Mouse (Mus musculus) CH12.LX (cell line): ENCODE results near the gene Ppp4c. TPM values are rescaled to one million over a fixed set of nuclear protein-coding genes. Genes with fewer than 3 reads are reported as not detected.

Experiments
- DNase-seq: peaks from one replicate; pipeline ENCODE4 v3.0.0-alpha.2; 2013; ENCODE audit errors: extremely low read depth
- H3K27ac ChIP-seq: 2 replicates; pipeline ENCODE4 v1.5.1; 2012; ENCODE audit warnings: low read depth, mild to moderate bottlenecking, control low read depth, moderate library complexity; ENCODE audit not compliant: insufficient read depth
- H3K27me3 ChIP-seq: replicated peaks from 2 replicates; pipeline ENCODE3; 2012; ENCODE audit warnings: inconsistent platforms
- H3K36me3 ChIP-seq, 2 experiments: replicated peaks in 1 of 2; 2 replicates each; pipeline versions ENCODE3 to v1.6.1; 2012; ENCODE audit warnings: inconsistent platforms in 1 of 2, low read length in 1 of 2, mild to moderate bottlenecking in 1 of 2, mixed read lengths in 1 of 2, moderate library complexity in 1 of 2; ENCODE audit not compliant: control insufficient read depth in 1 of 2, insufficient read depth in 1 of 2
- H3K4me1 ChIP-seq, 2 experiments: 2 replicates each; pipeline ENCODE4 v1.6.1; 2012; ENCODE audit warnings: inconsistent platforms in 1 of 2, moderate library complexity in 1 of 2; ENCODE audit not compliant: insufficient read depth in 2 of 2, control insufficient read depth in 1 of 2
- H3K4me2 ChIP-seq: 2 replicates; pipeline ENCODE4 v1.6.1; 2012; ENCODE audit warnings: low read depth, mild to moderate bottlenecking, control low read depth; ENCODE audit not compliant: poor library complexity, insufficient read depth, severe bottlenecking
- H3K4me3 ChIP-seq, 3 experiments: fragments of 150-350 bp in 1 of 3; sonication (generic) in 1 of 3; replicated peaks in 1 of 3; 2 replicates each; pipeline versions ENCODE3 to v1.5.1; 2011 to 2012; ENCODE audit warnings: low read depth in 2 of 3, low read length in 2 of 3, mild to moderate bottlenecking in 2 of 3, moderate library complexity in 2 of 3, control low read depth in 1 of 3, improper control_type of control experiment in 1 of 3, inconsistent platforms in 1 of 3, mixed read lengths in 1 of 3; ENCODE audit not compliant: poor library complexity in 1 of 3
- H3K79me2 ChIP-seq: replicated peaks from 2 replicates; pipeline ENCODE4 v1.6.1; 2012; ENCODE audit warnings: mild to moderate bottlenecking, moderate library complexity; ENCODE audit not compliant: control insufficient read depth, poor library complexity, insufficient read depth, severe bottlenecking; ENCODE audit errors: extremely low read depth
- H3K9ac ChIP-seq: 2 replicates; pipeline ENCODE4 v1.6.1; 2012; ENCODE audit warnings: low read depth, mild to moderate bottlenecking, control low read depth, moderate library complexity; ENCODE audit not compliant: insufficient read depth
- H3K9me3 ChIP-seq: replicated peaks from 2 replicates; pipeline ENCODE3; 2012; ENCODE audit warnings: low read length, inconsistent platforms, mixed read lengths
- BHLHE40 ChIP-seq: IDR thresholded peaks from 2 replicates; pipeline ENCODE4 v1.6.1; 2011; ENCODE audit warnings: mild to moderate bottlenecking, low read depth, low read length, improper control_type of control experiment
- JUND ChIP-seq: conservative IDR thresholded peaks from 2 replicates; pipeline ENCODE4 v1.6.1; 2011; ENCODE audit warnings: low read depth, low read length, improper control_type of control experiment
- MAFK ChIP-seq: IDR thresholded peaks from 2 replicates; pipeline ENCODE4 v1.6.1; 2011; ENCODE audit warnings: low read length, improper control_type of control experiment; ENCODE audit not compliant: insufficient replicate concordance
- MAZ ChIP-seq: IDR thresholded peaks from 2 replicates; pipeline ENCODE4 v1.6.1; 2012; ENCODE audit warnings: low read depth, mild to moderate bottlenecking, inconsistent platforms, low read length, improper control_type of control experiment, moderate library complexity
- MEF2A ChIP-seq: IDR thresholded peaks from 2 replicates; pipeline ENCODE4 v1.6.1; 2014; ENCODE audit warnings: low read depth, mild to moderate bottlenecking, inconsistent platforms, low read length, improper control_type of control experiment, borderline replicate concordance
- NELFE ChIP-seq: IDR thresholded peaks from 2 replicates; pipeline ENCODE4 v1.6.1; 2011; ENCODE audit warnings: low read depth, low read length, improper control_type of control experiment
- POLR2AphosphoS2 ChIP-seq: IDR thresholded peaks from 2 replicates; pipeline ENCODE4 v1.6.1; 2011; ENCODE audit warnings: low read depth, low read length, improper control_type of control experiment
- RCOR1 ChIP-seq: conservative IDR thresholded peaks from 2 replicates; pipeline ENCODE4 v1.6.1; 2012; ENCODE audit warnings: low read depth, mild to moderate bottlenecking, inconsistent platforms, low read length, improper control_type of control experiment
- dilution Hi-C: fragments of 300-500 bp; cut with MboI; formaldehyde crosslinking; loops from 2 replicates; pipeline ENCODE4 v1.14.3; 2020; ENCODE audit warnings: low sequenced_read_pairs; ENCODE audit not compliant: extremely low pct_unique_long_range_greater_than_20kb, extremely low pct_ligation_motif_present
- in situ Hi-C: fragments of 300-500 bp; cut with MboI; formaldehyde crosslinking; loops from 3 replicates; pipeline ENCODE4 v1.14.3; 2019; ENCODE audit warnings: low sequenced_read_pairs, low pct_ligation_motif_present, low pct_unique_long_range_greater_than_20kb, mixed read lengths
- polyA plus RNA-seq: library from polyadenylated mRNA; unstranded; fragments of >175 nt; gene quantifications from 2 replicates; pipeline ENCODE4 v1.2.1, GENCODE M21; 2012; ENCODE audit warnings: low read depth; ENCODE audit not compliant: insufficient read length
- total RNA-seq, 2 experiments: library from RNA; depleted of rRNA; stranded (reverse); fragments of 300-350 nt in 1 of 2; fragments of >200 nt in 1 of 2; gene quantifications; 2 replicates each; pipeline ENCODE4 v1.2.3; 2012 to 2014

The Ppp4c gene
- total and polyA plus RNA-seq, 3 experiments = 161 to 213 (median 195) TPM

GRCm38 (mm10) chr7:126789141-126789540 lies 3.2 kb downstream of the Ppp4c start:
- TF ChIP-seq MEF2A (no peak), BHLHE40 (no peak), MAFK (no peak), RCOR1 (no peak), MAZ (no peak), NELFE (no peak)
- TF ChIP-seq, all 38 proteins: peak for 0
- peaks cover 3 to 41% of the 10 kb centered on the region in 2 experiments; a peak in 3 of 4 replicates for H3K4me1 ChIP-seq

DNA sequence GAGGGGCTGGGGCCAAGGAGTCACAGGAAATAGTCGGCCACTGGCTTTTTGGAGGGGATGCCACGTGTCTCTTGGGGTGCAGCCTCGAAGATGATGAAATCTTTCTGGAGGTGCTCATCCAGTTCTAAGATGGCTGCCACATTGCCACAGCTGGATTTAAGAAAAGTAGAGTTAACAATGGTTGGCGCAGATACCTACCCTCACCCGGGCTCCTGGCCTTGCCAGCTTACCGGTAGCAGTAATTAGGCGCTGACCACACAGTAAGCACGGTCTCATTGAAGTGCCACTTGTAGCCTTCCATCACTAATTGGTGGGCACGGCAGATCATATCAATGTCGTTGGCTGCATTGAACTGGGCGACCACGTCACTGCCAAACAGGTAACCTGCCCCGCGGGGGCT lies 6.2 kb downstream of the Ppp4c start:
- DNase-seq = no peak
- Histone ChIP-seq H3K4me1 (peaks cover 3 to 51% of the 10 kb centered on the region in 2 experiments; a peak in 3 of 4 replicates), H3K4me2 (no peak overlapping the region), H3K27ac (no peak overlapping the region), H3K9ac (no peak overlapping the region), H3K4me3 (no peak overlapping the region), H3K79me2 (peaks cover 23% of the 10 kb centered on the region), H3K9me3 (peaks cover 5% of the 10 kb centered on the region), H3K27me3 (no peaks in the 10 kb centered on the region), H3K36me3 (peaks cover 89 to 95% of the 10 kb centered on the region in 2 experiments)
- in situ Hi-C loops (no loop called here), dilution Hi-C loops (no loop called here)
- TF ChIP-seq JUND (no peak), POLR2AphosphoS2 (peak; percentile 56; the same call in 1 of the 2 replicates)

More at GRCm38 (mm10) chr7:126789141-126789540, 3.2 kb downstream of the Ppp4c start:
- Histone ChIP-seq H3K36me3 (peaks cover 60 to 73% of the 10 kb centered on the region in 2 experiments), H3K4me3 (no peak overlapping the region), H3K9ac (no peak overlapping the region), H3K27me3 (no peaks in the 10 kb centered on the region), H3K4me2 (no peak overlapping the region), H3K27ac (peak overlapping the region; percentile 6; the same call in 1 of the 2 replicates), H3K79me2 (peaks cover 31% of the 10 kb centered on the region), H3K9me3 (no peaks in the 10 kb centered on the region)
- dilution Hi-C loops = no loop called here
- in situ Hi-C loops = no loop called here
- no peak for DNase-seq

GRCm38 (mm10) chr7:126785056-126785455 lies 7.2 kb downstream of the Ppp4c start:
- H3K36me3 ChIP-seq = peaks cover 93 to 100% of the 10 kb centered on the region in 2 experiments
- TF ChIP-seq POLR2AphosphoS2 = no peak
- DNase-seq = no peak
- peaks cover 5% of the 10 kb centered on the region for H3K9me3 ChIP-seq
- no peak overlapping the region; the same call in 1 of the 2 replicates for H3K27ac ChIP-seq
- no peak overlapping the region for H3K4me3 ChIP-seq
- peaks cover 5 to 53% of the 10 kb centered on the region in 2 experiments; a peak in 3 of 4 replicates for H3K4me1 ChIP-seq
- peaks cover 12% of the 10 kb centered on the region for H3K79me2 ChIP-seq
- in situ Hi-C loops (no loop called here), dilution Hi-C loops (no loop called here)
- H3K4me2 ChIP-seq = no peak overlapping the region
- no peak overlapping the region for H3K9ac ChIP-seq
- no peaks in the 10 kb centered on the region for H3K27me3 ChIP-seq
